In the genomic region with DNA sequence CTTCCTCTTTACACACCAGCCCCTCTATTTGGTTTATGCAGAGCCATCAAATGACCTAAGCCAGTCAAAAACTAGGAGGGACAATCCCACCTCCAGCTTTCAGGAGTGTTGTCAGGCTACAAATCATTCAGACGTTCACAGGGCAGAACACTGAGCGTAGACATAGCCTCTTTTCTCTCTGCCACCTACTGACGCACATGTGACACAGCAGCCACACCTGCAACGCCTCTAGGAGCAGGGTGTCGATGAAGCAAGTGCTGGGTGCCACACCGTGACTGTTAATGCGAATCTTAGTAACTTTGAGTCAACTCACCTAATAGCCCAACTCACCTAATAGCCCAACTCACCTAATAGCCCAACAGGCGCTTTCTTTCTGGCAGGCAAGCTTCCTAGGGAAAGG, we compare ENCODE assay signal across 9 mouse cellular contexts. TPM values are rescaled to one million over a fixed set of nuclear protein-coding genes. Genes with fewer than 3 reads are reported as not detected.
DNase-seq lines count a peak whose midpoint lies in the region; ATAC-seq and TF ChIP-seq lines count a peak whose summit lies in the region.
"Had no signal": no experiment of that assay in that cellular context is flagged by ENCODE, and none has a peak within 500 bp of the region (broad histone marks: within the 10 kb centered on the region; RNA-seq: fewer than 3 reads in every experiment).

No protein-coding gene starts in this region.

- peak; percentile 60; the same call in 1 of the 2 replicates for TF ChIP-seq CTCF in small intestine, adult 2 months (IDR thresholded peaks at IDR 0.05; ENCODE audit: extremely low read depth, insufficient read length, insufficient replicate concordance, low read depth, low read length)

- peak; percentile 38; the same call in 1 of the 2 replicates for ATAC-seq in forebrain, embryonic 15.5 days (replicated peaks)
- ATAC-seq in lung, embryonic 16.5 days (ENCODE audit: low read depth), result peak; percentile 34; the same call in 1 of the 2 replicates
- ATAC-seq: Patski had no signal

- H3K9ac ChIP-seq in forebrain, embryonic 15.5 days (replicated peaks), result peak overlapping the region; percentile 86
- peak overlapping the region; percentile 97 for H3K9ac ChIP-seq in lung, embryonic 16.5 days (ENCODE audit: low read length)

- TF ChIP-seq POLR2A in small intestine, adult 2 months (IDR thresholded peaks at IDR 0.05; ENCODE audit: low read depth, low read length), result no peak

- no peaks in the 10 kb centered on the region for H3K9me3 ChIP-seq in forebrain, embryonic 15.5 days
- H3K9me3 ChIP-seq in lung, embryonic 16.5 days (ENCODE audit: control insufficient read depth, low read length), result no peaks in the 10 kb centered on the region

- DNase-seq in adrenal gland, postnatal 10 days, result peak; percentile 52
- no peak for DNase-seq in adrenal gland, adult 8-10 months
- peak; percentile 78 for DNase-seq in T-cell, adult 2 months (ENCODE audit: low spot score)
- peak; percentile 48 for DNase-seq in kidney, adult 18-20 months
- DNase-seq in frontal cortex, postnatal 25 days (ENCODE audit: low spot score in 2 of 2), result no peak

- 8% methylated on average over 8 of the region's 8 CpGs for WGBS in forebrain, embryonic 15.5 days
- WGBS in lung, embryonic 16.5 days, result 2% methylated on average over 8 of the region's 8 CpGs
- 5% methylated on average over 8 of the region's 8 CpGs for WGBS in small intestine, adult 2 months

- H3K27me3 ChIP-seq in forebrain, embryonic 15.5 days, result no peaks in the 10 kb centered on the region
- H3K27me3 ChIP-seq in lung, embryonic 16.5 days (ENCODE audit: control insufficient read depth, insufficient read depth, low read depth, low read length), result no peaks in the 10 kb centered on the region
- H3K27me3 ChIP-seq in small intestine, adult 2 months (ENCODE audit: control insufficient read depth, insufficient read depth, low read length), result no peaks in the 10 kb centered on the region
- H3K27me3 ChIP-seq: Patski had no signal

- H3K36me3 ChIP-seq in forebrain, embryonic 15.5 days, result peaks cover 31% of the 10 kb centered on the region
- H3K36me3 ChIP-seq in lung, embryonic 16.5 days (ENCODE audit: control insufficient read depth, insufficient read depth, low read length), result peaks cover 29% of the 10 kb centered on the region
- peaks cover 32% of the 10 kb centered on the region for H3K36me3 ChIP-seq in small intestine, adult 2 months (ENCODE audit: control insufficient read depth, insufficient read depth, low read length)

- peak overlapping the region; percentile 66 for H3K4me2 ChIP-seq in forebrain, embryonic 15.5 days (replicated peaks)
- H3K4me2 ChIP-seq in lung, embryonic 16.5 days (ENCODE audit: low read depth, low read length), result peak overlapping the region; percentile 65

- H3K27ac ChIP-seq in forebrain, embryonic 15.5 days (replicated peaks), result no peak overlapping the region; the same call in 1 of the 2 replicates
- no peak overlapping the region for H3K27ac ChIP-seq in lung, embryonic 16.5 days (ENCODE audit: low read length)
- no peak overlapping the region for H3K27ac ChIP-seq in small intestine, adult 2 months (ENCODE audit: insufficient read depth, low read depth, low read length)

- H3K4me3 ChIP-seq in forebrain, embryonic 15.5 days, result peak overlapping the region; percentile 67
- H3K4me3 ChIP-seq in lung, embryonic 16.5 days (ENCODE audit: low read length), result peak overlapping the region; percentile 95
- peak overlapping the region; percentile 81 for H3K4me3 ChIP-seq in small intestine, adult 2 months (ENCODE audit: low read depth, low read length)

- peaks cover 25% of the 10 kb centered on the region for H3K4me1 ChIP-seq in forebrain, embryonic 15.5 days
- peaks cover 12% of the 10 kb centered on the region for H3K4me1 ChIP-seq in lung, embryonic 16.5 days (replicated peaks; ENCODE audit: control insufficient read depth, insufficient read depth, low read length)
- peaks cover 18% of the 10 kb centered on the region for H3K4me1 ChIP-seq in small intestine, adult 2 months (ENCODE audit: control insufficient read depth, insufficient read depth, insufficient read length, low read length)

RNA-seq across cellular contexts. Expression of gene Fam69b, which starts 10.8 kb away (rescaled TPM):
- 10 to 100 TPM in 1 of 2 experiments, 1 to 10 TPM in 1; 9.1 to 17.1 TPM for total RNA-seq in adrenal gland, postnatal 10 days (2021)
- total RNA-seq in adrenal gland, adult 8-10 months (2022), result 10 to 100 TPM in 2 of 4 experiments, 1 to 10 TPM in 2; 9.1 to 11.9 (median 10.4) TPM
- polyA plus RNA-seq in forebrain, embryonic 15.5 days (2015; fragmentation: Nextera tagmentation; extraction: Ambion mirVana), result 111 and 121 TPM in 2 replicates
- 16.5 and 17.1 TPM in 2 replicates for polyA plus RNA-seq in lung, embryonic 16.5 days (2015; fragmentation: Nextera tagmentation; extraction: Ambion mirVana)
- 5.0 and 7.7 TPM in 2 replicates for polyA plus RNA-seq in small intestine, adult 2 months (2012; rRNA removed)

RNA-seq across cellular contexts. Expression of gene Lcn4, which starts 32.0 kb away (rescaled TPM):
- not detected for total RNA-seq in adrenal gland, postnatal 10 days (2021)
- not detected for total RNA-seq in adrenal gland, adult 8-10 months (2022)
- polyA plus RNA-seq in forebrain, embryonic 15.5 days (2015; fragmentation: Nextera tagmentation; extraction: Ambion mirVana), result not detected in 2 replicates
- polyA plus RNA-seq in lung, embryonic 16.5 days (2015; fragmentation: Nextera tagmentation; extraction: Ambion mirVana), result not detected in 2 replicates
- not detected in 2 replicates for polyA plus RNA-seq in small intestine, adult 2 months (2012; rRNA removed)
- polyA plus RNA-seq: Patski had no signal

RNA-seq across cellular contexts. Expression of gene Agpat2, which starts 34.9 kb away (rescaled TPM):
- 100 to 1,000 TPM; 333 to 433 TPM for total RNA-seq in adrenal gland, postnatal 10 days (2021)
- 100 to 1,000 TPM in 3 of 4 experiments, 10 to 100 TPM in 1; 86.0 to 354 (median 247) TPM for total RNA-seq in adrenal gland, adult 8-10 months (2022)
- polyA plus RNA-seq in forebrain, embryonic 15.5 days (2015; fragmentation: Nextera tagmentation; extraction: Ambion mirVana), result 3.4 and 3.9 TPM in 2 replicates
- polyA plus RNA-seq in lung, embryonic 16.5 days (2015; fragmentation: Nextera tagmentation; extraction: Ambion mirVana), result 43.0 and 44.8 TPM in 2 replicates
- 288 and 515 TPM in 2 replicates for polyA plus RNA-seq in small intestine, adult 2 months (2012; rRNA removed)

RNA-seq across cellular contexts. Expression of gene Gm20532, which starts 52.6 kb away (rescaled TPM):
- not detected for total RNA-seq in adrenal gland, postnatal 10 days (2021)
- total RNA-seq in adrenal gland, adult 8-10 months (2022), result not detected
- not detected in 2 replicates for polyA plus RNA-seq in forebrain, embryonic 15.5 days (2015; fragmentation: Nextera tagmentation; extraction: Ambion mirVana)
- polyA plus RNA-seq in lung, embryonic 16.5 days (2015; fragmentation: Nextera tagmentation; extraction: Ambion mirVana), result not detected in 2 replicates
- polyA plus RNA-seq in small intestine, adult 2 months (2012; rRNA removed), result not detected in 2 replicates
- polyA plus RNA-seq: Patski had no signal

RNA-seq across cellular contexts. Expression of gene Egfl7, which starts 59.3 kb away (rescaled TPM):
- 100 to 1,000 TPM; 210 to 304 TPM for total RNA-seq in adrenal gland, postnatal 10 days (2021)
- 100 to 1,000 TPM; 105 to 245 (median 172) TPM for total RNA-seq in adrenal gland, adult 8-10 months (2022)
- 46.4 and 56.9 TPM in 2 replicates for polyA plus RNA-seq in forebrain, embryonic 15.5 days (2015; fragmentation: Nextera tagmentation; extraction: Ambion mirVana)
- 371 and 375 TPM in 2 replicates for polyA plus RNA-seq in lung, embryonic 16.5 days (2015; fragmentation: Nextera tagmentation; extraction: Ambion mirVana)
- polyA plus RNA-seq in small intestine, adult 2 months (2012; rRNA removed), result 61.1 and 96.8 TPM in 2 replicates

Comparison
In these comparisons a context has a peak if more than half of its experiments do, and no peak if none do; other contexts are left out.
1. DNase-seq: peak in adrenal gland, postnatal 10 days (single experiment), T-cell, adult 2 months (single experiment) and kidney, adult 18-20 months (single experiment); none in adrenal gland, adult 8-10 months (single experiment) and frontal cortex, postnatal 25 days (0 of 2).
2. Peak in every context shown above with its lines, with median percentiles within 50 percentile points of each other: H3K4me3 ChIP-seq.